Mouse (Mus musculus) forebrain, embryonic 10.5 days (tissue): ENCODE data around the gene Mpnd. TPM values are rescaled to one million over a fixed set of nuclear protein-coding genes. Genes with fewer than 3 reads are reported as not detected.
"Not testable (repeated sequence)": the region's sequence is repeated elsewhere in the genome, so short reads cannot be mapped to it uniquely, and the experiment has no call there.

Experiments used
- DNase-seq: peaks from one replicate; pipeline ENCODE4 v3.0.0-alpha.2; 2017; ENCODE audit warnings: low spot score; ENCODE audit errors: extremely low spot score
- H3K27ac ChIP-seq: fragments of 300-500 bp; sonication (generic); 2 replicates; pipeline ENCODE4 v1.5.1; 2016; ENCODE audit warnings: mild to moderate bottlenecking
- H3K27me3 ChIP-seq: fragments of 300-500 bp; sonication (generic); 2 replicates; pipeline ENCODE4 v1.6.1; 2016; ENCODE audit warnings: mild to moderate bottlenecking; ENCODE audit not compliant: poor library complexity, severe bottlenecking
- H3K36me3 ChIP-seq: fragments of 300-500 bp; sonication (generic); replicated peaks from 2 replicates; pipeline ENCODE4 v1.6.1; 2016; ENCODE audit warnings: mild to moderate bottlenecking, moderate library complexity
- H3K4me1 ChIP-seq: fragments of 300-500 bp; sonication (generic); 2 replicates; pipeline ENCODE4 v1.6.1; 2016
- H3K4me3 ChIP-seq: fragments of 300-500 bp; sonication (generic); 2 replicates; pipeline ENCODE4 v1.5.1; 2016; ENCODE audit warnings: mild to moderate bottlenecking, moderate library complexity
- H3K9me3 ChIP-seq: fragments of 300-500 bp; sonication (generic); 2 replicates; pipeline ENCODE4 v1.6.1; 2016; ENCODE audit warnings: mild to moderate bottlenecking, moderate library complexity
- WGBS: fragments of 180-500 bp; shearing (Covaris S2); methylation state at CpG from one replicate; pipeline ENCODE4 v1.1.7; 2016; 5-methylcytosine and 5-hydroxymethylcytosine counted together
- polyA plus RNA-seq: library from polyadenylated mRNA; unstranded; fragments of >200 nt; fragmentation: Nextera tagmentation; extraction: Ambion mirVana; gene quantifications from 2 replicates; pipeline ENCODE4 v1.2.1, GENCODE M21; 2016

The Mpnd gene
- polyA plus RNA-seq, 1 experiment from 2014 or later: 105 TPM

GRCm38 (mm10) chr17:56038583-56039261 lies 33.2 kb downstream of the Mpnd start:
- Histone ChIP-seq H3K9me3 (no peaks in the 10 kb centered on the region), H3K27me3 (no peaks in the 10 kb centered on the region), H3K36me3 (peaks cover 29% of the 10 kb centered on the region), H3K4me3 (no peak overlapping the region), H3K4me1 (peaks cover 42% of the 10 kb centered on the region), H3K27ac (no peak overlapping the region)
- no peak for DNase-seq
- WGBS: 86% methylated on average over 8 of the region's 8 CpGs

- Histone ChIP-seq H3K4me1 (peaks cover 42% of the 10 kb centered on the region), H3K9me3 (no peaks in the 10 kb centered on the region), H3K4me3 (peak overlapping the region; percentile 91), H3K27ac (peak overlapping the region; percentile 96; the same call in 1 of the 2 replicates), H3K27me3 (no peaks in the 10 kb centered on the region), H3K36me3 (peaks cover 29% of the 10 kb centered on the region)
- DNase-seq: no peak
- WGBS: 80% methylated on average over 4 of the region's 4 CpGs
Observed at GRCm38 (mm10) chr17:56039345-56039744, 33.8 kb downstream of the Mpnd start.

- H3K27me3 ChIP-seq: no peaks in the 10 kb centered on the region
- H3K4me1 ChIP-seq: peaks cover 34% of the 10 kb centered on the region
- peak; percentile 95 for DNase-seq
- H3K36me3 ChIP-seq: peaks cover 30% of the 10 kb centered on the region
- WGBS: under 1% methylated on average over 68 of the region's 68 CpGs
- peak within 1 kb of the TSS; percentile 91 for H3K4me3 ChIP-seq
- H3K27ac ChIP-seq: peak within 1 kb of the TSS; percentile 96
- no peaks in the 10 kb centered on the region for H3K9me3 ChIP-seq
Observed at GRCm38 (mm10) chr17:56040030-56040856, 34.7 kb downstream of the Mpnd start, which contains the start of gene Chaf1a. Gene Chaf1a (plus strand): TSS chr17:56040439.

GRCm38 (mm10) chr17:56040857-56041163 lies 35.3 kb downstream of the Mpnd start:
- peaks cover 36% of the 10 kb centered on the region for H3K36me3 ChIP-seq
- no peak for DNase-seq
- peak overlapping the region; percentile 91 for H3K4me3 ChIP-seq
- peaks cover 29% of the 10 kb centered on the region for H3K4me1 ChIP-seq
- under 1% methylated on average over 12 of the region's 12 CpGs for WGBS
- H3K9me3 ChIP-seq: no peaks in the 10 kb centered on the region
- peak overlapping the region; percentile 96 for H3K27ac ChIP-seq
- H3K27me3 ChIP-seq: no peaks in the 10 kb centered on the region

GRCm38 (mm10) chr17:56051369-56051768 lies 45.9 kb downstream of the Mpnd start:
- H3K27me3 ChIP-seq: no peaks in the 10 kb centered on the region
- H3K9me3 ChIP-seq: no peaks in the 10 kb centered on the region
- H3K36me3 ChIP-seq: peaks cover 98% of the 10 kb centered on the region
- 93% methylated on average over 5 of the region's 5 CpGs for WGBS
- no peak for DNase-seq
- no peak overlapping the region for H3K4me3 ChIP-seq
- H3K4me1 ChIP-seq: 0 out of 2 replicates have a peak, but pooled peaks cover 3% of the 10 kb centered on the region
- no peak overlapping the region for H3K27ac ChIP-seq

GRCm38 (mm10) chr17:56054938-56055337 lies 49.4 kb downstream of the Mpnd start:
- 0 out of 2 replicates have a peak, but pooled peaks cover 3% of the 10 kb centered on the region for H3K4me1 ChIP-seq
- H3K27me3 ChIP-seq: no peaks in the 10 kb centered on the region
- no peak overlapping the region for H3K27ac ChIP-seq
- no peaks in the 10 kb centered on the region for H3K9me3 ChIP-seq
- DNase-seq: no peak
- peaks cover 98% of the 10 kb centered on the region for H3K36me3 ChIP-seq
- H3K4me3 ChIP-seq: no peak overlapping the region

- WGBS: 78% methylated on average over 4 of the region's 4 CpGs
- Histone ChIP-seq H3K36me3 (peaks cover 98% of the 10 kb centered on the region), H3K9me3 (no peaks in the 10 kb centered on the region), H3K27ac (no peak overlapping the region), H3K4me1 (0 out of 2 replicates have a peak, but pooled peaks cover 3% of the 10 kb centered on the region), H3K4me3 (no peak overlapping the region), H3K27me3 (no peaks in the 10 kb centered on the region)
- DNase-seq: no peak
Observed at GRCm38 (mm10) chr17:56055945-56056678, 50.6 kb downstream of the Mpnd start.

- 0 out of 2 replicates have a peak, but pooled peaks cover 3% of the 10 kb centered on the region for H3K4me1 ChIP-seq
- H3K9me3 ChIP-seq: no peaks in the 10 kb centered on the region
- 84% methylated on average over 11 of the region's 11 CpGs for WGBS
- no peaks in the 10 kb centered on the region for H3K27me3 ChIP-seq
- no peak for DNase-seq
- no peak overlapping the region for H3K4me3 ChIP-seq
- H3K27ac ChIP-seq: no peak overlapping the region
- peaks cover 98% of the 10 kb centered on the region for H3K36me3 ChIP-seq
Observed at GRCm38 (mm10) chr17:56057381-56058120, 52.0 kb downstream of the Mpnd start.

- Histone ChIP-seq H3K4me1 (no peaks in the 10 kb centered on the region), H3K9me3 (no peaks in the 10 kb centered on the region; the same call in 1 of the 2 replicates), H3K27me3 (no peaks in the 10 kb centered on the region), H3K4me3 (no peak overlapping the region), H3K36me3 (peaks cover 100% of the 10 kb centered on the region), H3K27ac (no peak overlapping the region)
- 96% methylated on average over 7 of the region's 7 CpGs for WGBS
- no peak for DNase-seq
Observed at GRCm38 (mm10) chr17:56062081-56062480, 56.6 kb downstream of the Mpnd start.

GRCm38 (mm10) chr17:56065715-56066114 lies 60.2 kb downstream of the Mpnd start:
- H3K4me1 ChIP-seq, H3K27ac ChIP-seq, H3K27me3 ChIP-seq, DNase-seq, H3K4me3 ChIP-seq, H3K9me3 ChIP-seq: not testable (repeated sequence)
- WGBS: 83% methylated on average over 6 of the region's 6 CpGs
- H3K36me3 ChIP-seq: peaks cover 100% of the 10 kb centered on the region
